Mouse (Mus musculus) CH12.LX (cell line): ENCODE results near the gene Pafah1b3.

Experiments
- BHLHE40 ChIP-seq: IDR thresholded peaks from 2 replicates; pipeline ENCODE4 v1.6.1; 2011; ENCODE audit warnings: mild to moderate bottlenecking, low read depth, low read length, improper control_type of control experiment
- E2F4 ChIP-seq: IDR thresholded peaks from 2 replicates; pipeline ENCODE4 v1.6.1; 2011; ENCODE audit warnings: low read depth, low read length, improper control_type of control experiment; ENCODE audit not compliant: insufficient replicate concordance
- IRF4 ChIP-seq: IDR thresholded peaks from 2 replicates; pipeline ENCODE4 v1.6.1; 2014; ENCODE audit warnings: low read depth, mild to moderate bottlenecking, inconsistent platforms, low read length, improper control_type of control experiment
- JUND ChIP-seq: conservative IDR thresholded peaks from 2 replicates; pipeline ENCODE4 v1.6.1; 2011; ENCODE audit warnings: low read depth, low read length, improper control_type of control experiment
- MAFK ChIP-seq: IDR thresholded peaks from 2 replicates; pipeline ENCODE4 v1.6.1; 2011; ENCODE audit warnings: low read length, improper control_type of control experiment; ENCODE audit not compliant: insufficient replicate concordance
- MAX ChIP-seq: IDR thresholded peaks from 2 replicates; pipeline ENCODE4 v1.6.1; 2011; ENCODE audit warnings: low read length, improper control_type of control experiment
- MXI1 ChIP-seq: IDR thresholded peaks from 2 replicates; pipeline ENCODE4 v1.6.1; 2011; ENCODE audit warnings: mild to moderate bottlenecking, low read depth, low read length, improper control_type of control experiment
- MYC ChIP-seq: IDR thresholded peaks from 2 replicates; pipeline ENCODE4 v1.6.1; 2011; ENCODE audit warnings: low read depth, mild to moderate bottlenecking, improper control_type of control experiment, low read length
- POLR2A ChIP-seq: IDR thresholded peaks from 2 replicates; pipeline ENCODE4 v1.6.1; 2011; ENCODE audit warnings: low read depth, mild to moderate bottlenecking, improper control_type of control experiment, low read length
- POLR2AphosphoS2 ChIP-seq: IDR thresholded peaks from 2 replicates; pipeline ENCODE4 v1.6.1; 2011; ENCODE audit warnings: low read depth, low read length, improper control_type of control experiment
- UBTF ChIP-seq: IDR thresholded peaks from 2 replicates; pipeline ENCODE4 v1.6.1; 2012; ENCODE audit warnings: low read depth, mild to moderate bottlenecking, inconsistent platforms, low read length, improper control_type of control experiment, moderate library complexity
- USF2 ChIP-seq: conservative IDR thresholded peaks from 2 replicates; pipeline ENCODE4 v1.6.1; 2011; ENCODE audit warnings: low read depth, low read length, improper control_type of control experiment
- ZC3H11A ChIP-seq: IDR thresholded peaks from 2 replicates; pipeline ENCODE4 v1.6.1; 2012; ENCODE audit warnings: low read depth, mild to moderate bottlenecking, inconsistent platforms, low read length, improper control_type of control experiment

GRCm38 (mm10) chr7:25284766-25285165 lies 13.0 kb downstream of the Pafah1b3 start:
- TF ChIP-seq MYC (no peak), POLR2A (no peak), POLR2AphosphoS2 (no peak), BHLHE40 (no peak), MXI1 (no peak), E2F4 (no peak), IRF4 (no peak), ZC3H11A (no peak), USF2 (no peak), JUND (no peak), UBTF (no peak), MAFK (no peak), MAX (no peak)
